Mouse (Mus musculus): Measurements from ENCODE around the gene Mafb.

The Mafb gene

DNA sequence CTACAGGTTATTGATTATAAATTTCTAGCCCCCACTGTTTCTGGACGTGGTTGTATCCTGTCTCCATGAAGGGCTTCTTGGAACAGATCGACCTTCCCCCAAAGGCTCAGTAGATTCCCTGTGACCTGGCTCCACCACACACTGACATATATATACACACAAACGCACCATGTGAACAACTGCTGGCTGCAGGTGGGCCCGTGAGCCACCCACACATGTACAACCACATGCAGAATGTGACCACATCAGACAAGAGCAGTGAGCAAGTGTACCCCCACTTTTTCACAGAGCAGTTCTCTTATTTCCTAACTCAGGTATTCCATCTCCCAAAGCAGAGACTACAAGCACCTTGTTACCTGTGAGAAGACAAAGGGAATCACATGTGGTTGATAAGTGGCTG is 39.1 kb downstream of the Mafb start:
- in situ Hi-C loops (cut with MboI, MseI), result no loop called here

DNA sequence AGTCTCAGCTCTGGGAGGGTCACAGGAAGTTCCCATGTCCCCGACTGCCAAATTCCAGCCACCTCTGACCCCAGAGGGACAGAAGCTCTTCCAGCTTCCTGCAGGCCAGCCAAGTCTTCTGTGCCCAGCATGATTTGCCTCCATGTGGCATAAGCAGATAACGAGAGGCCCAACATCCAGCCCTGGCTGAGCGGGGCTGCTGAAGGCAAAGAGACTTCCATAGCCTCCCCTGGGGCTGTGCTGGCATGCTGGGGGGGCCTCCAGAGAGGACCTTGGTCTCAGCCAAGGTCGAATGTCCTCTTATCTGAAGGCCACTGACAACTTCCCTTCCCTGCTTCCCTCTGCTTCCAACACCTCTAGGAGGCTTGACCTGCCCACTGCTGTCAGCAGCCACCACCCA is 39.7 kb downstream of the Mafb start:
- in situ Hi-C loops (cut with MboI, MseI), result no loop called here

DNA sequence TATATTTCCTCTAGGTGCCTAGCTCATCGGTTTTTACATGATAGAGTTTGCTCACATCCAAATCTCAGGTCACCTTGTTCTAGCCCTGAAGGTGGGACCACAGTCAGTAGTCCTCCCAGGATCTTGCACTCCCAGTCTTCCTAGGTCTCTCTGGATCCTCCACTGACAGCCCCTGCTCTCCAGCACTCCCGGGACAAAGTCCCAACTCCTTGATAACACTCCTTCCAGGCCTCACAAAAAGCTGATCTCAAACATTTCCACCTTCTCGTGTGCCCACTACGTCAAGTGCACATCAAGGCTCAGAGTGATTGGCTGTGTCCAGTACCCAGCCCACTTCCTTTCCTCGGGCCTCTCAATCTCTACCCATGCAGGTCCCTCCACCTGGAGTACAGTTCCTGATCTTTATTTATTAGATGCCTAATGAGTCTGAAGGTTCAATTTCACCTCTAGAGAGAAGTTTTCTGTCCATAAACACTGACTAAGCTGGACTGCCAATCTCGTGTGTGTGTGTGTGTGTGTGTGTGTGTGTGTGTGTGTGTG is 41.7 kb downstream of the Mafb start:
- in situ Hi-C loops (cut with MboI, MseI), result no loop called here

DNA sequence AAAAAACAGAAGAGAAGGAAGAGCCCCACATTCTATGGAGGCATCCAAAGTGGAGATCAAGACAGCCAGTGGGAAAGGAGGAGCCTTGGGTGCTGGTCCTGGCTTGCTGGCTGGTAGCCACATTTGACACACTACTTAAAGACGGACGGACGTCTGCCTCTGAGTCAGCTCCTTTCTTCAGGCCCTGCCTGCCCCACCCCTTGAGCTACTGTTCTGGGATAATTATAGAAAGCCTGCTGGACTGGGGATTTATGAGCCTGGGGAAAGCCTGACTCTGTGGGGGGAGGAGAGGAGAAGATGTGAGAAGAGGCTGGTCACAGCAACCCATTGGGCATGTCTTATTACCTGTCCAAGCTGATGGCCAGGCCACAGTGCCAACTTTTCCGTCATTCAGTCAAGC is 45.0 kb downstream of the Mafb start:
- in situ Hi-C loops (cut with MboI, MseI), result no loop called here

DNA sequence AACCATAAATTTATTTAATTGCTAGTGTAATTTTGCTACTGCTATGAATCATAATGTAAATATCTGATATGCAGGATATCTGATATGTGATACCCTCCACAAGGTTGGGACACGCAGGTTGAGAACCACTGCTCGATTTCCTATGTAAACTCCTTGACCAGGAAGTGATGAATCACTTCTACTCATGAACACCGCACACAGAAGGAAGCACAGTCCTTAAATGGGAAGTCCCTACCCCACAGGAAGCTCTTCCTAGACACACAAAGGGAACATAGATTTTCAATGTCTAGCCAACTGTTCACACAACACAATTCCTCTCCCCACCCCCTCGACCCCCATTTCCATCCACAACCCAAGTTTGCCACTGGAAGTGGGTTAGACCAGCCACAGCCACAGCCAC is 48.6 kb downstream of the Mafb start:
- in situ Hi-C loops (cut with MboI, MseI), result no loop called here

Measured in T-helper 17 cell (primary cell).